Mouse (Mus musculus): ENCODE measurements around the gene Gm44965. TPM values are rescaled to one million over a fixed set of nuclear protein-coding genes. Genes with fewer than 3 reads are reported as not detected.
A peak's percentile ranks its signal among the peaks of the same experiment; 100 is the strongest.

Gene Gm44965
- polyA plus RNA-seq, 1 experiment from 2014 or later, result not detected

GRCm38 (mm10) chr6:48581257-48581656 lies 12.5 kb upstream of the Gm44965 start:
- no peak for ATAC-seq (ENCODE audit: insufficient read depth)
- H3K9me3 ChIP-seq (replicated peaks), result no peaks in the 10 kb centered on the region
- no peaks in the 10 kb centered on the region for H3K36me3 ChIP-seq (replicated peaks)
- no peaks in the 10 kb centered on the region for H3K27me3 ChIP-seq
- no peak overlapping the region for H3K4me3 ChIP-seq (replicated peaks)
- H3K4me1 ChIP-seq (replicated peaks), result no peaks in the 10 kb centered on the region
- H3K9ac ChIP-seq, result no peak overlapping the region
- H3K27ac ChIP-seq (replicated peaks), result no peak overlapping the region
- no peak overlapping the region for H3K4me2 ChIP-seq
- 49% methylated on average over 3 of the region's 3 CpGs for WGBS (ENCODE audit: insufficient replicate concordance)

- H3K4me1 ChIP-seq (replicated peaks), result no peaks in the 10 kb centered on the region
- 49% methylated on average over 3 of the region's 3 CpGs for WGBS (ENCODE audit: insufficient replicate concordance)
- no peak for ATAC-seq (ENCODE audit: insufficient read depth)
- no peak overlapping the region for H3K4me3 ChIP-seq (replicated peaks)
- H3K27ac ChIP-seq (replicated peaks), result no peak overlapping the region
- H3K27me3 ChIP-seq, result no peaks in the 10 kb centered on the region
- no peak overlapping the region for H3K4me2 ChIP-seq
- H3K9ac ChIP-seq, result no peak overlapping the region
- H3K36me3 ChIP-seq (replicated peaks), result no peaks in the 10 kb centered on the region
- H3K9me3 ChIP-seq (replicated peaks), result no peaks in the 10 kb centered on the region
Measured at GRCm38 (mm10) chr6:48582037-48582436, 11.7 kb upstream of the Gm44965 start.

- WGBS (ENCODE audit: insufficient replicate concordance), result 11% methylated on average over 6 of the region's 6 CpGs
- Histone ChIP-seq H3K27me3 (no peaks in the 10 kb centered on the region), H3K9me3 (replicated peaks) (no peaks in the 10 kb centered on the region), H3K9ac (no peak within 1 kb of the TSS), H3K36me3 (replicated peaks) (no peaks in the 10 kb centered on the region), H3K4me2 (no peak within 1 kb of the TSS), H3K4me3 (replicated peaks) (no peak within 1 kb of the TSS), H3K27ac (replicated peaks) (no peak within 1 kb of the TSS), H3K4me1 (replicated peaks) (peaks cover 12% of the 10 kb centered on the region)
- no peak for ATAC-seq (ENCODE audit: insufficient read depth)
Measured at GRCm38 (mm10) chr6:48589194-48589750, 4.5 kb upstream of the Gm44965 start, which contains the start of gene Gm45021. Gm45021 (plus strand) TSS chr6:48589610.

GRCm38 (mm10) chr6:48591221-48591845 lies 2.4 kb upstream of the Gm44965 start:
- WGBS (ENCODE audit: insufficient replicate concordance), result 66% methylated on average over 3 of the region's 3 CpGs
- H3K9ac ChIP-seq, result no peak overlapping the region
- 0 out of 2 replicates have a peak overlapping the region, but pooled peaks have one; percentile 21 for H3K4me2 ChIP-seq
- peaks cover 4% of the 10 kb centered on the region for H3K36me3 ChIP-seq (replicated peaks)
- H3K9me3 ChIP-seq (replicated peaks), result no peaks in the 10 kb centered on the region
- peak overlapping the region; percentile 62 for H3K27ac ChIP-seq (replicated peaks)
- no peak overlapping the region for H3K4me3 ChIP-seq (replicated peaks)
- ATAC-seq (ENCODE audit: insufficient read depth), result no peak
- H3K27me3 ChIP-seq, result no peaks in the 10 kb centered on the region
- peaks cover 20% of the 10 kb centered on the region for H3K4me1 ChIP-seq (replicated peaks)

GRCm38 (mm10) chr6:48591871-48592270 lies 1.9 kb upstream of the Gm44965 start:
- Histone ChIP-seq H3K9me3 (replicated peaks) (no peaks in the 10 kb centered on the region), H3K4me3 (replicated peaks) (no peak overlapping the region), H3K27me3 (no peaks in the 10 kb centered on the region), H3K4me1 (replicated peaks) (peaks cover 20% of the 10 kb centered on the region), H3K4me2 (0 out of 2 replicates have a peak overlapping the region, but pooled peaks have one; percentile 21), H3K36me3 (replicated peaks) (peaks cover 10% of the 10 kb centered on the region), H3K9ac (no peak overlapping the region), H3K27ac (replicated peaks) (peak overlapping the region; percentile 62)
- WGBS (ENCODE audit: insufficient replicate concordance), result 60% methylated on average over 6 of the region's 6 CpGs
- no peak for ATAC-seq (ENCODE audit: insufficient read depth)

- Histone ChIP-seq H3K27me3 (no peaks in the 10 kb centered on the region), H3K4me3 (replicated peaks) (peak overlapping the region; percentile 66), H3K9ac (peak overlapping the region; percentile 56), H3K4me2 (peak overlapping the region; percentile 76), H3K9me3 (replicated peaks) (no peaks in the 10 kb centered on the region), H3K4me1 (replicated peaks) (peaks cover 24% of the 10 kb centered on the region), H3K36me3 (replicated peaks) (peaks cover 22% of the 10 kb centered on the region), H3K27ac (replicated peaks) (peak overlapping the region; percentile 71)
- WGBS (ENCODE audit: insufficient replicate concordance), result under 1% methylated on average over 41 of the region's 41 CpGs
- peak; percentile 21 for ATAC-seq (ENCODE audit: insufficient read depth)
Measured at GRCm38 (mm10) chr6:48594043-48594738, 450 bp downstream of the Gm44965 start.

GRCm38 (mm10) chr6:48595278-48595677 lies 1.5 kb downstream of the Gm44965 start:
- peaks cover 22% of the 10 kb centered on the region for H3K36me3 ChIP-seq (replicated peaks)
- no peak overlapping the region for H3K9ac ChIP-seq
- no peaks in the 10 kb centered on the region for H3K27me3 ChIP-seq
- peaks cover 31% of the 10 kb centered on the region for H3K4me1 ChIP-seq (replicated peaks)
- 27% methylated on average over 1 of the region's 1 CpGs for WGBS (ENCODE audit: insufficient replicate concordance)
- peak overlapping the region; percentile 66 for H3K4me3 ChIP-seq (replicated peaks)
- peak overlapping the region; percentile 76 for H3K4me2 ChIP-seq
- H3K9me3 ChIP-seq (replicated peaks), result no peaks in the 10 kb centered on the region
- no peak for ATAC-seq (ENCODE audit: insufficient read depth)
- H3K27ac ChIP-seq (replicated peaks), result no peak overlapping the region

- H3K27me3 ChIP-seq, result no peaks in the 10 kb centered on the region
- H3K36me3 ChIP-seq (replicated peaks), result peaks cover 22% of the 10 kb centered on the region
- no peak overlapping the region for H3K4me2 ChIP-seq
- no peak overlapping the region for H3K4me3 ChIP-seq (replicated peaks)
- H3K9me3 ChIP-seq (replicated peaks), result no peaks in the 10 kb centered on the region
- peaks cover 42% of the 10 kb centered on the region for H3K4me1 ChIP-seq (replicated peaks)
- no peak overlapping the region for H3K27ac ChIP-seq (replicated peaks)
- ATAC-seq (ENCODE audit: insufficient read depth), result no peak
- H3K9ac ChIP-seq, result no peak overlapping the region
- 86% methylated on average over 45 of the region's 45 CpGs for WGBS (ENCODE audit: insufficient replicate concordance)
Measured at GRCm38 (mm10) chr6:48596545-48597232, 2.9 kb downstream of the Gm44965 start.

GRCm38 (mm10) chr6:48597233-48597625 lies 3.5 kb downstream of the Gm44965 start:
- H3K9me3 ChIP-seq (replicated peaks), result no peaks in the 10 kb centered on the region
- peaks cover 22% of the 10 kb centered on the region for H3K36me3 ChIP-seq (replicated peaks)
- no peak overlapping the region for H3K4me2 ChIP-seq
- no peak overlapping the region for H3K9ac ChIP-seq
- H3K27ac ChIP-seq (replicated peaks), result no peak overlapping the region
- WGBS (ENCODE audit: insufficient replicate concordance), result 89% methylated on average over 27 of the region's 27 CpGs
- H3K4me1 ChIP-seq (replicated peaks), result peaks cover 46% of the 10 kb centered on the region
- H3K4me3 ChIP-seq (replicated peaks), result no peak overlapping the region
- no peak for ATAC-seq (ENCODE audit: insufficient read depth)
- H3K27me3 ChIP-seq, result no peaks in the 10 kb centered on the region

GRCm38 (mm10) chr6:48600594-48600993 lies 6.9 kb downstream of the Gm44965 start:
- Histone ChIP-seq H3K4me1 (replicated peaks) (peaks cover 33% of the 10 kb centered on the region), H3K4me3 (replicated peaks) (no peak overlapping the region), H3K9me3 (replicated peaks) (no peaks in the 10 kb centered on the region), H3K36me3 (replicated peaks) (peaks cover 22% of the 10 kb centered on the region), H3K9ac (no peak overlapping the region), H3K27me3 (no peaks in the 10 kb centered on the region), H3K27ac (replicated peaks) (no peak overlapping the region), H3K4me2 (0 out of 2 replicates have a peak overlapping the region, but pooled peaks have one; percentile 90)
- ATAC-seq (ENCODE audit: insufficient read depth), result no peak
- WGBS (ENCODE audit: insufficient replicate concordance), result 64% methylated on average over 1 of the region's 1 CpGs

Measured in liver, embryonic 15.5 days (tissue).